Mouse (Mus musculus) hindbrain, postnatal 0 days (tissue): ENCODE results near the gene Efs. TPM values are rescaled to one million over a fixed set of nuclear protein-coding genes. Genes with fewer than 3 reads are reported as not detected.

Experiments used
- ATAC-seq: fragments of 200-750 bp; cut with Nextera tagmentation; 2 replicates; pipeline ENCODE4 v1.8.0; 2017; ENCODE audit warnings: mild to moderate bottlenecking, moderate TSS enrichment, moderate library complexity
- DNase-seq: peaks from one replicate; pipeline ENCODE4 v3.0.0-alpha.2; 2015; ENCODE audit warnings: low spot score
- H3K27ac ChIP-seq: fragments of 300-500 bp; sonication (generic); 2 replicates; pipeline ENCODE4 v1.5.1; 2014; ENCODE audit warnings: mild to moderate bottlenecking
- H3K27me3 ChIP-seq: fragments of 300-500 bp; sonication (generic); 2 replicates; pipeline ENCODE4 v1.6.1; 2014; ENCODE audit warnings: low read length, mixed read lengths; ENCODE audit not compliant: insufficient read depth
- H3K36me3 ChIP-seq: fragments of 300-500 bp; sonication (generic); 2 replicates; pipeline ENCODE4 v1.6.1; 2014; ENCODE audit warnings: low read length, mixed read lengths; ENCODE audit not compliant: insufficient read depth
- H3K4me1 ChIP-seq: fragments of 300-500 bp; sonication (generic); 2 replicates; pipeline ENCODE4 v1.6.1; 2014; ENCODE audit warnings: antibody characterized with exemption, low read length, mixed read lengths; ENCODE audit not compliant: insufficient read depth
- H3K4me2 ChIP-seq: fragments of 300-500 bp; sonication (generic); 2 replicates; pipeline ENCODE4 v1.6.1; 2014; ENCODE audit warnings: low read depth, mild to moderate bottlenecking, low read length, moderate library complexity, mixed read lengths
- H3K4me3 ChIP-seq: fragments of 300-500 bp; sonication (generic); 2 replicates; pipeline ENCODE4 v1.5.1; 2014; ENCODE audit warnings: low read length
- H3K9ac ChIP-seq: fragments of 300-500 bp; sonication (generic); replicated peaks from 2 replicates; pipeline ENCODE4 v1.6.1; 2014; ENCODE audit warnings: mild to moderate bottlenecking, low read length, moderate library complexity, mixed read lengths
- H3K9me3 ChIP-seq: fragments of 300-500 bp; sonication (generic); 2 replicates; pipeline ENCODE4 v1.6.1; 2016; ENCODE audit warnings: low read length, mixed read lengths
- CTCF ChIP-seq: IDR thresholded peaks from 2 replicates; pipeline ENCODE4 v1.5.1; 2016; ENCODE audit warnings: antibody characterized with exemption, control low read depth, low read depth
- WGBS: fragments of 180-500 bp; shearing (Covaris S2); extraction: QIAGEN DNeasy Blood & Tissue Kit; methylation state at CpG from one replicate; pipeline ENCODE4 v1.1.7; 2014; 5-methylcytosine and 5-hydroxymethylcytosine counted together
- microRNA counts: library from miRNA; unstranded; fragments of <30 nt; microRNA quantifications from one replicate; lab custom pipeline; 2015
- microRNA-seq, 2 experiments: library from miRNA; unstranded; fragments of <30 nt; microRNA quantifications; one replicate each; pipeline ENCODE4; 2016
- polyA plus RNA-seq: library from polyadenylated mRNA; unstranded; fragments of >200 nt; fragmentation: Nextera tagmentation; extraction: Ambion mirVana; gene quantifications from 2 replicates; pipeline ENCODE4 v1.2.1, GENCODE M21; 2015
- total RNA-seq: library from RNA; depleted of rRNA; stranded (reverse); fragments of >200 nt; gene quantifications from 2 replicates; pipeline ENCODE4 v1.2.3, GENCODE M21; 2014; rRNA removed

Gene Efs
- total and polyA plus RNA-seq, 2 experiments from 2014 or later, result 13.8 to 38.0 TPM

DNA sequence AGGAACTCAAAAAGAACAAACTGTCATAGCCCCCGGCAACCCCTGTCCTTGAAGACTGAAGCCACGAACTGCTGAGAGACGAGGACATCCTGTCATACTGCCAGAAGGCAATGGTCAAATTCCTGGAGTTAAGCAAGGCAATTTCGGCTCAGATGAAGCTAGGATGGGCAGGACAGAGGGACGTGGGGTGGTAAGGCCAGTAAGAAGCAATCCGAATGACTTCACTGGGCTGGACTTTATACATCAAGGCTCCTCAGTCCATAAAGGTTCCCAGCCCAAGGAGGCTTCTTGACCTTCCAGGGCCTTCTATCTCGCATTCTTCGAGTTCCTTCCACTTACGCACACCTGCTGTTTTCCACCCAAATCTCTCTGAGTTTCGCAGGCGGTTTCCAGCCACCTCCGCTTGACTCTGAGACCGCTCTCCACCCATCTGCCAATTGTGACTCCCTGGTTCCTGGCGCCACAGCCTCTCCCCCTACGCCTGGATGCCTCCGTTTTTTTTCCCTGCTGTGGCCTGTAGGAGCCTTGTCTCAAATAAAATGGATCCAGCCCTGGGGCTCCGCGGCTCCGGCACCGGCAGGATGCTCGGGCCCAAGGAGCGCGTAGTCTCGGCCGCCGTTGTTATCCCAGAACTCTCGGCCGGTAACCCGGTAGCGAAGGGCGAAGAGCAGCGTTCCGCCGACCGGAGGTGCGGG, 49.9 kb downstream of the Efs start:
- Histone ChIP-seq H3K4me1 (no peaks in the 10 kb centered on the region; the same call in 1 of the 2 replicates), H3K4me3 (peak overlapping the region; percentile 77), H3K9ac (peak overlapping the region; percentile 89), H3K9me3 (no peaks in the 10 kb centered on the region), H3K36me3 (no peaks in the 10 kb centered on the region), H3K27me3 (no peaks in the 10 kb centered on the region), H3K27ac (peak overlapping the region; percentile 98), H3K4me2 (peak overlapping the region; percentile 94)
- peak; percentile 64 for ATAC-seq
- 2% methylated on average over 36 of the region's 36 CpGs for WGBS
- peak; percentile 8; the same call in 1 of the 2 replicates for TF ChIP-seq CTCF
- DNase-seq, result peak; percentile 71

GRCm38 (mm10) chr14:54874165-54874564, 51.8 kb downstream of the Efs start:
- no peak for TF ChIP-seq CTCF
- no peaks in the 10 kb centered on the region for H3K36me3 ChIP-seq
- no peaks in the 10 kb centered on the region for H3K9me3 ChIP-seq
- ATAC-seq, result no peak
- whole genome bisulfite sequencing, result 88% methylated on average over 3 of the region's 3 CpGs
- no peak overlapping the region for H3K27ac ChIP-seq
- no peaks in the 10 kb centered on the region; the same call in 1 of the 2 replicates for H3K4me1 ChIP-seq
- DNase-seq, result no peak
- H3K4me2 ChIP-seq, result no peak overlapping the region
- no peak overlapping the region for H3K9ac ChIP-seq
- H3K4me3 ChIP-seq, result no peak overlapping the region
- H3K27me3 ChIP-seq, result no peaks in the 10 kb centered on the region

- Histone ChIP-seq H3K27ac (no peak within 1 kb of the TSS), H3K9me3 (no peaks in the 10 kb centered on the region), H3K4me1 (no peaks in the 10 kb centered on the region; the same call in 1 of the 2 replicates), H3K9ac (no peak within 1 kb of the TSS), H3K27me3 (no peaks in the 10 kb centered on the region), H3K36me3 (no peaks in the 10 kb centered on the region), H3K4me3 (no peak within 1 kb of the TSS), H3K4me2 (no peak within 1 kb of the TSS)
- no peak for TF ChIP-seq CTCF
- DNase-seq (no peak), ATAC-seq (no peak)
- WGBS, result 89% methylated on average over 5 of the region's 5 CpGs
Observed at GRCm38 (mm10) chr14:54870861-54871260, 55.1 kb downstream of the Efs start, which contains the start of gene Homez. TSS of gene Homez (minus strand) at chr14:54870961.

- no peaks in the 10 kb centered on the region; the same call in 1 of the 2 replicates for H3K4me1 ChIP-seq
- 87% methylated on average over 4 of the region's 4 CpGs for WGBS
- H3K4me3 ChIP-seq, result no peak overlapping the region
- no peak overlapping the region for H3K4me2 ChIP-seq
- no peaks in the 10 kb centered on the region for H3K27me3 ChIP-seq
- DNase-seq (no peak), ATAC-seq (no peak)
- no peaks in the 10 kb centered on the region for H3K36me3 ChIP-seq
- TF ChIP-seq CTCF, result no peak
- no peaks in the 10 kb centered on the region for H3K9me3 ChIP-seq
- H3K9ac ChIP-seq, result no peak overlapping the region
- no peak overlapping the region for H3K27ac ChIP-seq
Observed at GRCm38 (mm10) chr14:54868026-54868425, 57.9 kb downstream of the Efs start.

DNA sequence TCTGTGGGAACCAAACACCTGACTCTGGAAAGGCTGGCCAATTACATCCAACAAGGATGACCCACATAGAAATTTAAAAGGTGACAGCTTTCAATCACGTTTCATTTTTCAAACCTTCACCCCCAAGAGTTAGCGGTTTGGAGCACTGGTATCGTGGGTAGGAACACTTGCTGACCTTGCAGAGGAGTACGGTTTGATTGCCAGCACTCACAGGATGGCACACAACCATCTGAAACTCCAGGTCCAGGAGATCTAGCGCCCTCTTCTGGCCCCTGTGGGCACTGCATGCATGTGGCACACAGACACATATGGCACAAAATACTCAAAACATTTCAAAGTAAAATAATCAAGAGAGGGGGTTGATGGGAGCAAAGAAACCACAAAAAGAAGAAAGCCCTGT, 59.0 kb downstream of the Efs start:
- no peak overlapping the region for H3K9ac ChIP-seq

More for the DNA sequence above, 59.0 kb downstream of the Efs start:
- Histone ChIP-seq H3K27me3 (no peaks in the 10 kb centered on the region), H3K9me3 (no peaks in the 10 kb centered on the region), H3K4me3 (no peak overlapping the region), H3K27ac (no peak overlapping the region), H3K36me3 (no peaks in the 10 kb centered on the region), H3K4me2 (no peak overlapping the region), H3K4me1 (no peaks in the 10 kb centered on the region; the same call in 1 of the 2 replicates)
- DNase-seq (no peak), ATAC-seq (no peak)
- 65% methylated on average over 5 of the region's 5 CpGs for WGBS
- peak; percentile 54 for TF ChIP-seq CTCF

MicroRNAs encoded within 50 kb of the gene (microRNA counts, 519-probe panel; counts per million panel counts)
- microRNA mmu-miR-208a (lab: Ali Mortazavi, UCI), result 2,658 counts per million, percentile 41 among the panel's probes with 10 or more counts
- 1,133 counts per million, percentile 14 among the panel's probes with 10 or more counts for microRNA mmu-miR-208b (lab: Ali Mortazavi, UCI)

Small RNA genes within 50 kb of the gene (microRNA-seq; reads per million reads assigned to microRNA genes)
- gene Mir208a, result 1.1 to 4.8 reads per million in 2 experiments
- gene Mir208b, result 6.4 to 37.2 reads per million in 2 experiments

Other genes starting within 250 kb of the Efs start
- 29.6 and 37.9 TPM in 2 replicates for gene 1700123O20Rik, start 239.9 kb downstream of the Efs start, total RNA-seq
- 64.1 and 67.7 TPM in 2 replicates for gene 1700123O20Rik, start 239.9 kb downstream of the Efs start, polyA plus RNA-seq
- gene Acin1, start 239.2 kb downstream of the Efs start, total RNA-seq, result 101 and 118 TPM in 2 replicates
- 102 and 106 TPM in 2 replicates for gene Acin1, start 239.2 kb downstream of the Efs start, polyA plus RNA-seq
- 0.31 and 0.61 TPM in 2 replicates for gene Gm29776, start 227.3 kb downstream of the Efs start, total RNA-seq
- gene Gm29776, start 227.3 kb downstream of the Efs start, polyA plus RNA-seq, result 0.26 and 0.28 TPM in 2 replicates
- not detected in 2 replicates for gene Cebpe, start 214.0 kb downstream of the Efs start, total RNA-seq
- not detected in 2 replicates for gene Cebpe, start 214.0 kb downstream of the Efs start, polyA plus RNA-seq
- gene Slc7a8, start 144.2 kb downstream of the Efs start, total RNA-seq, result 8.9 and 10.6 TPM in 2 replicates
- gene Slc7a8, start 144.2 kb downstream of the Efs start, polyA plus RNA-seq, result 7.9 and 9.3 TPM in 2 replicates
- gene Rnf212b, start 112.0 kb downstream of the Efs start, total RNA-seq, result not detected in 2 replicates
- not detected in 2 replicates for gene Rnf212b, start 112.0 kb downstream of the Efs start, polyA plus RNA-seq
- gene Homez, start 55.2 kb downstream of the Efs start, total RNA-seq, result 7.8 and 9.6 TPM in 2 replicates
- 9.0 and 9.3 TPM in 2 replicates for gene Homez, start 55.2 kb downstream of the Efs start, polyA plus RNA-seq
- 21.3 and 26.5 TPM in 2 replicates for gene Ppp1r3e, start 48.6 kb downstream of the Efs start, total RNA-seq
- gene Ppp1r3e, start 48.6 kb downstream of the Efs start, polyA plus RNA-seq, result 4.0 and 5.1 TPM in 2 replicates
- 28.4 and 37.1 TPM in 2 replicates for gene Bcl2l2, start 42.7 kb downstream of the Efs start, total RNA-seq
- gene Bcl2l2, start 42.7 kb downstream of the Efs start, polyA plus RNA-seq, result 4.3 and 4.6 TPM in 2 replicates
- gene Gm20521, start 42.7 kb downstream of the Efs start, total RNA-seq, result 3.0 and 6.8 TPM in 2 replicates
- gene Gm20521, start 42.7 kb downstream of the Efs start, polyA plus RNA-seq, result 1.3 and 1.9 TPM in 2 replicates
- gene Pabpn1, start 33.6 kb downstream of the Efs start, total RNA-seq, result 88.1 and 109 TPM in 2 replicates
- gene Pabpn1, start 33.6 kb downstream of the Efs start, polyA plus RNA-seq, result 145 and 154 TPM in 2 replicates
- gene Slc22a17, start 13.0 kb downstream of the Efs start, total RNA-seq, result 605 and 606 TPM in 2 replicates
- 349 and 369 TPM in 2 replicates for gene Slc22a17, start 13.0 kb downstream of the Efs start, polyA plus RNA-seq
- gene Il25, start 6.6 kb upstream of the Efs start, total RNA-seq, result not detected in 2 replicates
- gene Il25, start 6.6 kb upstream of the Efs start, polyA plus RNA-seq, result 0.95 and 1.2 TPM in 2 replicates
- gene Cmtm5, start 10.1 kb upstream of the Efs start, total RNA-seq, result 62.6 and 74.1 TPM in 2 replicates
- 44.8 and 52.1 TPM in 2 replicates for gene Cmtm5, start 10.1 kb upstream of the Efs start, polyA plus RNA-seq
- 0.21 and 0.32 TPM in 2 replicates for gene Myh6, start 40.8 kb upstream of the Efs start, total RNA-seq
- gene Myh6, start 40.8 kb upstream of the Efs start, polyA plus RNA-seq, result 1.1 and 1.4 TPM in 2 replicates
- gene Gm17428, start 50.8 kb upstream of the Efs start, total RNA-seq, result not detected in 2 replicates
- gene Gm17428, start 50.8 kb upstream of the Efs start, polyA plus RNA-seq, result not detected in 2 replicates
- gene Myh7, start 68.5 kb upstream of the Efs start, total RNA-seq, result 1.3 and 2.0 TPM in 2 replicates
- 6.5 and 8.6 TPM in 2 replicates for gene Myh7, start 68.5 kb upstream of the Efs start, polyA plus RNA-seq
- 16.6 and 25.4 TPM in 2 replicates for gene Ngdn, start 89.3 kb upstream of the Efs start, total RNA-seq
- gene Ngdn, start 89.3 kb upstream of the Efs start, polyA plus RNA-seq, result 53.2 and 55.2 TPM in 2 replicates
- 10.7 and 10.9 TPM in 2 replicates for gene Zfhx2, start 166.2 kb upstream of the Efs start, total RNA-seq
- gene Zfhx2, start 166.2 kb upstream of the Efs start, polyA plus RNA-seq, result 8.1 and 8.4 TPM in 2 replicates
- gene Thtpa, start 168.7 kb upstream of the Efs start, total RNA-seq, result 37.7 and 44.1 TPM in 2 replicates
- 31.8 and 32.8 TPM in 2 replicates for gene Thtpa, start 168.7 kb upstream of the Efs start, polyA plus RNA-seq
- 5.7 and 6.5 TPM in 2 replicates for gene Ap1g2, start 180.5 kb upstream of the Efs start, total RNA-seq
- gene Ap1g2, start 180.5 kb upstream of the Efs start, polyA plus RNA-seq, result 5.9 and 6.1 TPM in 2 replicates
- 124 and 126 TPM in 2 replicates for gene Jph4, start 190.8 kb upstream of the Efs start, total RNA-seq
- 28.3 and 29.4 TPM in 2 replicates for gene Jph4, start 190.8 kb upstream of the Efs start, polyA plus RNA-seq